Mouse (Mus musculus) liver, embryonic 11.5 days (tissue): Measurements from ENCODE around the gene Pdlim7. TPM values are rescaled to one million over a fixed set of nuclear protein-coding genes. Genes with fewer than 3 reads are reported as not detected.

Experiments
- ATAC-seq: fragments of 200-750 bp; cut with Nextera tagmentation; replicated peaks from 2 replicates; pipeline ENCODE4 v1.8.0; 2017; ENCODE audit warnings: moderate number of reproducible peaks, mild to moderate bottlenecking, moderate TSS enrichment, moderate library complexity; ENCODE audit not compliant: low FRiP score
- DNase-seq: peaks from one replicate; pipeline ENCODE4 v3.0.0-alpha.2; 2017; ENCODE audit warnings: low spot score
- H3K27ac ChIP-seq: fragments of 300-500 bp; sonication (generic); 2 replicates; pipeline ENCODE4 v1.5.1; 2014; ENCODE audit warnings: mild to moderate bottlenecking, low read depth, low read length, control low read depth
- H3K27me3 ChIP-seq: fragments of 300-500 bp; sonication (generic); replicated peaks from 2 replicates; pipeline ENCODE4 v1.6.1; 2014; ENCODE audit warnings: low read length, mixed read lengths; ENCODE audit not compliant: control insufficient read depth, insufficient read depth
- H3K36me3 ChIP-seq: fragments of 300-500 bp; sonication (generic); 2 replicates; pipeline ENCODE4 v1.6.1; 2014; ENCODE audit warnings: mild to moderate bottlenecking, low read length, moderate library complexity, mixed read lengths; ENCODE audit not compliant: control insufficient read depth, insufficient read depth
- H3K4me1 ChIP-seq: fragments of 300-500 bp; sonication (generic); replicated peaks from 2 replicates; pipeline ENCODE4 v1.6.1; 2014; ENCODE audit warnings: low read length, mixed read lengths; ENCODE audit not compliant: control insufficient read depth, insufficient read depth
- H3K4me2 ChIP-seq: fragments of 300-500 bp; sonication (generic); 2 replicates; pipeline ENCODE4 v1.6.1; 2014; ENCODE audit warnings: mild to moderate bottlenecking, control low read depth, moderate library complexity
- H3K4me3 ChIP-seq: fragments of 300-500 bp; sonication (generic); 2 replicates; pipeline ENCODE4 v1.5.1; 2014; ENCODE audit warnings: low read depth, low read length, control low read depth
- H3K9ac ChIP-seq: fragments of 300-500 bp; sonication (generic); 2 replicates; pipeline ENCODE4 v1.6.1; 2014; ENCODE audit warnings: low read depth, low read length, control low read depth
- H3K9me3 ChIP-seq: fragments of 300-500 bp; sonication (generic); 2 replicates; pipeline ENCODE4 v1.6.1; 2016; ENCODE audit warnings: low read length, inconsistent platforms, mixed read lengths; ENCODE audit not compliant: control insufficient read depth
- WGBS: fragments of 180-500 bp; shearing (Covaris S2); extraction: QIAGEN DNeasy Blood & Tissue Kit; methylation state at CpG from one replicate; pipeline ENCODE4 v1.1.7; 2014; 5-methylcytosine and 5-hydroxymethylcytosine counted together
- polyA plus RNA-seq: library from polyadenylated mRNA; unstranded; fragments of >200 nt; fragmentation: Nextera tagmentation; extraction: Ambion mirVana; gene quantifications from 2 replicates; pipeline ENCODE4 v1.2.1, GENCODE M21; 2014

The Pdlim7 gene
- polyA plus RNA-seq, 1 experiment from 2014 or later, result 94.6 TPM

- ATAC-seq (no peak), DNase-seq (no peak)
- Histone ChIP-seq H3K9me3 (no peaks in the 10 kb centered on the region), H3K4me1 (peaks cover 30% of the 10 kb centered on the region), H3K4me3 (no peak overlapping the region), H3K27ac (no peak overlapping the region), H3K9ac (no peak overlapping the region), H3K27me3 (no peaks in the 10 kb centered on the region), H3K4me2 (no peak overlapping the region), H3K36me3 (peaks cover 13% of the 10 kb centered on the region; the same call in 1 of the 2 replicates)
- WGBS, result 81% methylated on average over 16 of the region's 16 CpGs
Observed at GRCm38 (mm10) chr13:55525733-55526553, 12.5 kb upstream of the Pdlim7 start.

GRCm38 (mm10) chr13:55523951-55524600, 10.6 kb upstream of the Pdlim7 start:
- Histone ChIP-seq H3K4me3 (no peak overlapping the region), H3K27me3 (no peaks in the 10 kb centered on the region), H3K9me3 (no peaks in the 10 kb centered on the region), H3K36me3 (no peaks in the 10 kb centered on the region), H3K4me2 (no peak overlapping the region), H3K4me1 (peaks cover 21% of the 10 kb centered on the region), H3K9ac (no peak overlapping the region), H3K27ac (peak overlapping the region; percentile 39; the same call in 1 of the 2 replicates)
- ATAC-seq (no peak), DNase-seq (no peak)
- WGBS, result 89% methylated on average over 23 of the region's 23 CpGs

- H3K4me1 ChIP-seq, result peaks cover 14% of the 10 kb centered on the region
- no peaks in the 10 kb centered on the region for H3K27me3 ChIP-seq
- 0 out of 2 replicates have a peak overlapping the region, but pooled peaks have one; percentile 16 for H3K4me2 ChIP-seq
- H3K27ac ChIP-seq, result peak overlapping the region; percentile 39; the same call in 1 of the 2 replicates
- no peak overlapping the region for H3K9ac ChIP-seq
- DNase-seq (no peak), ATAC-seq (peak; percentile 46)
- no peaks in the 10 kb centered on the region for H3K9me3 ChIP-seq
- WGBS, result 75% methylated on average over 17 of the region's 17 CpGs
- H3K4me3 ChIP-seq, result no peak overlapping the region
- H3K36me3 ChIP-seq, result no peaks in the 10 kb centered on the region
Observed at GRCm38 (mm10) chr13:55523278-55523677, 9.8 kb upstream of the Pdlim7 start.

- Histone ChIP-seq H3K36me3 (no peaks in the 10 kb centered on the region), H3K4me2 (no peak overlapping the region), H3K9me3 (no peaks in the 10 kb centered on the region), H3K27me3 (no peaks in the 10 kb centered on the region), H3K4me3 (no peak overlapping the region), H3K4me1 (peaks cover 9% of the 10 kb centered on the region), H3K27ac (peak overlapping the region; percentile 39; the same call in 1 of the 2 replicates), H3K9ac (no peak overlapping the region)
- DNase-seq, result no peak
- 70% methylated on average over 8 of the region's 8 CpGs for WGBS
- no peak for ATAC-seq
Observed at GRCm38 (mm10) chr13:55522730-55523129, 9.3 kb upstream of the Pdlim7 start.

GRCm38 (mm10) chr13:55519606-55520005, 6.1 kb upstream of the Pdlim7 start:
- Histone ChIP-seq H3K4me3 (no peak overlapping the region), H3K9me3 (no peaks in the 10 kb centered on the region), H3K27ac (no peak overlapping the region), H3K36me3 (no peaks in the 10 kb centered on the region), H3K9ac (no peak overlapping the region), H3K4me1 (peaks cover 3% of the 10 kb centered on the region; the same call in 1 of the 2 replicates), H3K27me3 (peaks cover 1% of the 10 kb centered on the region; the same call in 1 of the 2 replicates), H3K4me2 (no peak overlapping the region)
- DNase-seq, result no peak
- ATAC-seq, result no peak
- WGBS, result 66% methylated on average over 4 of the region's 4 CpGs

GRCm38 (mm10) chr13:55516955-55517354, 3.5 kb upstream of the Pdlim7 start:
- peaks cover 7% of the 10 kb centered on the region for H3K4me1 ChIP-seq
- no peak overlapping the region for H3K4me2 ChIP-seq
- H3K27me3 ChIP-seq, result peaks cover 4% of the 10 kb centered on the region; the same call in 1 of the 2 replicates
- DNase-seq, result peak; percentile 85
- ATAC-seq, result no peak
- H3K27ac ChIP-seq, result no peak overlapping the region
- H3K4me3 ChIP-seq, result no peak overlapping the region
- no peaks in the 10 kb centered on the region for H3K9me3 ChIP-seq
- no peak overlapping the region for H3K9ac ChIP-seq
- no peaks in the 10 kb centered on the region for H3K36me3 ChIP-seq
- 5% methylated on average over 5 of the region's 5 CpGs for WGBS

GRCm38 (mm10) chr13:55513828-55514227, 352 bp upstream of the Pdlim7 start:
- no peak for ATAC-seq

GRCm38 (mm10) chr13:55512379-55513031, 971 bp downstream of the Pdlim7 start:
- peaks cover 4% of the 10 kb centered on the region; the same call in 1 of the 2 replicates for H3K27me3 ChIP-seq
- H3K27ac ChIP-seq, result peak overlapping the region; percentile 44
- ATAC-seq (peak; percentile 41; the same call in 1 of the 2 replicates), DNase-seq (peak; percentile 72)
- peak overlapping the region; percentile 72 for H3K4me3 ChIP-seq
- H3K9ac ChIP-seq, result peak overlapping the region; percentile 71
- H3K4me2 ChIP-seq, result peak overlapping the region; percentile 97
- no peaks in the 10 kb centered on the region for H3K9me3 ChIP-seq
- H3K36me3 ChIP-seq, result peaks cover 4% of the 10 kb centered on the region; the same call in 1 of the 2 replicates
- peaks cover 29% of the 10 kb centered on the region for H3K4me1 ChIP-seq
- 2% methylated on average over 25 of the region's 25 CpGs for WGBS

More at GRCm38 (mm10) chr13:55513828-55514227, 352 bp upstream of the Pdlim7 start:
- Histone ChIP-seq H3K36me3 (peaks cover 2% of the 10 kb centered on the region; the same call in 1 of the 2 replicates), H3K27ac (no peak overlapping the region), H3K9ac (no peak overlapping the region), H3K27me3 (peaks cover 4% of the 10 kb centered on the region; the same call in 1 of the 2 replicates), H3K4me2 (peak overlapping the region; percentile 97), H3K4me1 (peaks cover 29% of the 10 kb centered on the region), H3K4me3 (peak overlapping the region; percentile 72), H3K9me3 (no peaks in the 10 kb centered on the region)
- WGBS, result 29% methylated on average over 9 of the region's 9 CpGs
- no peak for DNase-seq
